Mouse (Mus musculus) gastrocnemius, postnatal 36 days (tissue): ENCODE data around the gene Bak1. TPM values are rescaled to one million over a fixed set of nuclear protein-coding genes. Genes with fewer than 3 reads are reported as not detected.

Source experiments
- DNase-seq, 2 experiments: peaks; one replicate each; pipeline ENCODE4 v3.0.0; 2022
- intact Hi-C: fragments of 180-260 bp; cut with DNase I; formaldehyde crosslinking; loops from one replicate; pipeline ENCODE4 v1.15.1; 2025
- total RNA-seq, 2 experiments: library from RNA; stranded (reverse); gene quantifications; 2 replicates each; pipeline ENCODE4 v1.2.3; 2021

The Bak1 gene
- total RNA-seq, 2 experiments from 2014 or later: 20.9 to 21.4 TPM

DNA sequence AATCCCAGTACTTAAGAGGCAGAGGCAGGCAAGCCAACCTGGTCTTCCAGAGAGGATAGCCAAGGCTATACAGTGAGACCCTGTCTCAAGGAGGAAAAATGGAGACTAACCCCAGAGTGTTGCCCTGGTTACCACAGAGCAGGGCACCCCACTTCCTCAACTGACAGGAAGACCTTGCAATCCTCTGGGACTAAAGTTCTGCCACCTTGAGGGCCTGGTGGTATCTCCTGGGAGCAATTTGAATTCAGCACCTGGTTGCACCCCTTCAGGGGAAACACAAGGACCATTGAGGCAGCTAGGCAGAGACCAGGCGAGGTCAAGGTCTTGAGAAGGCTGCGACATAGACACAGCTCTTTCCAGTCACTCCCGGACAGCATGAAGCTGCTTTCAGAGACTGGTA, 2.9 kb downstream of the Bak1 start:
- intact Hi-C loops: no loop called here
- no peak for DNase-seq

DNA sequence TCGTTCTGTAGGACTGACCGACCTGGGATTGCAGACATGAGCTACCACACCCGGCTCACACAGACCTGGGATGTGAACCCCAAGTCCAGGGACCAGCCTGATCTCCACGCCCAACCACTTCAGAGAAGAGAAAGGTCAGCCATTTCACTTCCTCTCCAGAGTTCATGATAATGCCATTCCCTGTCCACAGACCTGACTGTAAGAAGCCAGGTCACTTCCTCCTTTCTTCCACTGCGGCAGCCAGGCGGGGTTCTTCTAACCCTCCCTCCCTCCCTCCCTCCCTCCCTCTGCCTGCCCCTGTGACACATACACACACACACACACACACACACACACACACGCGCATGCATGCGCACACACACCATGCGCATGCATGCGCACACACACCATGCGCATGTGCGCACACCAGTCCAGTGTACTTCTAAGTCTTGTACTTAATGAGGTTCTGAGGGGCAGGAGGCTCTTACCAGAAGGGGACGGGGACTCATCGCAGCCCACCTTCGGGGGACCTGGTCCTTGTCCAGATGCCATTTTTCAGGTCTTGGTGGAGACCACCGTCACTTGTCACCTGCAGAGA, 3.4 kb downstream of the Bak1 start:
- DNase-seq: no peak
- intact Hi-C loops: no loop called here

- DNase-seq: no peak
- intact Hi-C loops: no loop called here
Measured at GRCm38 (mm10) chr17:27023342-27023741, 5.5 kb downstream of the Bak1 start.

DNA sequence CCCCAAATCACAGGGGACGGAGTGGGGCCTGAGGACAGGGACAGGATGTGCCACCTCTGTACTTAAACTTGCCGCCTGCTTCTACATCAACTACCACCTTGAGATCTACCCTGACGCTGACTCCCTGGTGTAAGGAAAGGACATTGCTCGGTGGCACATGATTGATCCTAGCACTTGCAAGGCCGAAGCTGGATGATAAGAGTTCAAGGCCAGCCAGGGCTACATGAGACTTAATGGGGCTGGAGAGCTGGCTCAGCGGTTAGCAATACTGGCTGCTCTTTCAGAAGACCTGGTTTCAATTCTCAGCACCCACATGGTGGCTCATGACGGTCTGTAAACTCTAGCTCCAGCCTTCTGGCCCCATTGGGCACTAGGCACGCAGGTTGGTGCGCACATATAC, 7.1 kb downstream of the Bak1 start:
- intact Hi-C loops: no loop called here
- no peak for DNase-seq

DNA sequence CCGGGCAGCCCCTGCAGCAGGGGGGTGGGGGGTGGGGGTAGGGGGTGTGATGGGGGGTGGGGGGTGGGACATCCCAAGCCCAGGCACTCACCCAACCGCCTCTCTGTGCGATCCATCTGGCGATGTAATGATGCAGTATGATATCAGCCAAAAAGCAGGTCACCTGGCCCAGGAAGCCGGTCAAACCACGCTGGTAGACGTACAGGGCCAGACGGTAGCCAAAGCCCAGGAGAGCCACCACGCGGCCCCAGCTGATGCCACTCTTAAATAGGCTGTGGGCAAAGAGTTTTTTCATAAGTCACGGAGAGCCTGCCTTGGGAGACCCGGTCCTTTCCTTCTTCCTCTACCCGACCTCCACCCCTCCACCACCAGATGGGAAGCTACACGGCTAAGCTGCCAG, 7.7 kb downstream of the Bak1 start:
- intact Hi-C loops: no loop called here
- DNase-seq: no peak

GRCm38 (mm10) chr17:27018555-27019196, 10.1 kb downstream of the Bak1 start:
- intact Hi-C loops: no loop called here
- no peak for DNase-seq

DNA sequence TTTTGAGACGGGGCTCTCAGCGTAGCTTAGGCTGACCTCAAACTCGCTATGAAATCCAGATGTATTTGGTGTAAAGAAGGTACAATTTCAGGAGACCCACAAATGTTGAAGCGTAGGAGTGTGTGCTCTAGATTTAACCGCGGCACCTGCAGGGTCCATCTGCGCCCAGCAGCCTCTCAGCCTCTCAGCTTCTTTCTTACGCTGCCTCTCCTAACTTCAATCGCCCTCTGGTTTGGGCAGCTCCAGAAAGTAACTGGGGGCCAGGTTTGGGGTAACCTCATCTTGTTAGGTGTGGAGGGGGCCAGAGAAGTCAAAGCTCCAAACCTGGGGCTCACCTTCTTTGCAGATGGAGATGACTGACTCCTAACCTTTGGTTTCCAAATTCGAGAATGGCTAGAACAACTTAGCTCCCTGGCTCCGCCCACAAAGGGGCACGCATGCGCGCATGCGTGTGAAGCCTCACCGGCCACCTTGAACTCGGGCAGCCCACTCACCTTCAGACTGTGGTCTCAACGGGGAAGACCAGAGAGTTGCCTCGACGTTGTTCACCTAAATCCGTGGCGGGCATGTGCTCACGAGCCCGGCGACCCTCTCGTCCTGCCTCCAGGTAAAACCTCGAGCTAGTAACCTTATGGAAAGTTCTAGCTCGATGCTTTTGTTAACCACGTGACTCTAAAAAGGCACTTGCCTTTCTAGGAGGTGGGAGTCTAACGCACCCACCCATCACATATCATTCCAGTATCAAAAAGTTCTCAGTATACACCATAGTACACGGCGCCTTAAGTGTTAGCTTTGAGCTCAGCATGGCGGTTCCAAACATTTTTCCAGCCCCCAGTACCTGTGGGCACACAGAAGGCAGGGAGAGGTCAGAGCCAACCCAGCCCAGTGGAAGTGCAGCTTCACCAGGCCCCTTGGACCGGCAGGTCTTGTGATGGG, 11.0 kb downstream of the Bak1 start:
- peak; percentile 82 to 84 for DNase-seq
- intact Hi-C loops: no loop called here

DNA sequence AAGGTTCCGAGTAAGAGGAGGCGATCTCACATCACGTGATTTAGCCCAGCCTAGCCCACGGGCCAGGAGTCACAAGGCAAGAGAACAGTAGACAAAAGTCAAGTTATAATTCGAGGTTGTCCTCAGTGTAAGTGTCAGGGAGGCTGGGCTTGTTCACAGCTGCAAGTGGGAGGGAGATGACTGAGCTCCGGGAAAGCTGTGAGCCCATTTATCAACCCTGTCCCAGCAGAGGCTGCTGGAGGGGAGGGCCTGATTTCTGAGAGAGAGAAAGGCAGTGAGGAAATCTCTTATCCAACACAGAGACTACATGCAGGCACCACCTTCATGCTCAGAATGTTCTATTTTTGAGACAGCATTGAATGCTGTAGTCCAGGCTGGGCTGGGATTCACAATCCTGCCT, 15.9 kb downstream of the Bak1 start:
- intact Hi-C loops: no loop called here
- DNase-seq: no peak

- intact Hi-C loops: no loop called here
Measured at GRCm38 (mm10) chr17:27011998-27012672, 16.7 kb downstream of the Bak1 start.

GRCm38 (mm10) chr17:27011167-27011566, 17.6 kb downstream of the Bak1 start:
- intact Hi-C loops: no loop called here
- no peak for DNase-seq

More at GRCm38 (mm10) chr17:27011998-27012672, 16.7 kb downstream of the Bak1 start:
- no peak for DNase-seq

DNA sequence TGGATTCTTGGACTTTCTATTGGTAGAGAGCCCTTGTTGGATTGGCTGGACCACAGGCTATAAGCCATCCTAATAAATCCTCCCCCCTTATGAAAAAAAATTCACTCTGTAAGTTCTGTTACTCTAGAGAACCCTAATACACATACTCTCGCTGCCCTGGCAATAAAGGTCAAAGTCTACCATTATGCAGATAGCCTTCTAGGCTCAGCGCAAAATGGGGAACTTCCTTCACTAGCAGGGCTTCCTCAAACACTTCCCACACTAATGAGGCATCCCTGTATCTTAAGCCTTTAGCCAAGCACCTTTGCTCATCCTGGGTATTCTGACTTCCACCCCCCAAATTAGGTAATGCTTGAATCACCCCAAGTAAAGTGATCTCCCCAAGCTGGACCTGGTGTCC, 20.5 kb downstream of the Bak1 start:
- no peak for DNase-seq
- intact Hi-C loops: no loop called here

GRCm38 (mm10) chr17:27005644-27006043, 23.2 kb downstream of the Bak1 start:
- intact Hi-C loops: no loop called here
- no peak for DNase-seq

GRCm38 (mm10) chr17:27004903-27005485, 23.8 kb downstream of the Bak1 start:
- intact Hi-C loops: no loop called here
- DNase-seq: no peak

DNA sequence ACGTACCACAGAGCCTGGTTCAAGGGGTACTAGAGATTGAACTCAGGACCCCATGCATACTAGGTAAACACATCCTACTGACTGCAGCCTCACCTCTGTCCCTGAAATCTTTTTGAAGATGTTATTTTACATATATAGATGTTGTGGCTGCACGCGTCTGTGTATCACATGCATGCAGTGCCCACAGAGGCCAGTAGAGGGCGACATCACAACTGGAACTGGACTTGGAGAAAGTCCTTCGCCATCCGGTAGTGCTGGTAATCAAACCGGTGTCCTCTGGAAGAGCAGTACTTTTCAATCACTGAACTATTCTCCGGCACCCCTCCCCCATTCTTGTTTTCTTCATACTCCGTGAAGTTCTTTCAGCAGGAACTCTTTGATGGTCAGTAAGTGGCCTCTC, 24.4 kb downstream of the Bak1 start:
- DNase-seq: peak; percentile 40 to 51
- intact Hi-C loops: no loop called here

DNA sequence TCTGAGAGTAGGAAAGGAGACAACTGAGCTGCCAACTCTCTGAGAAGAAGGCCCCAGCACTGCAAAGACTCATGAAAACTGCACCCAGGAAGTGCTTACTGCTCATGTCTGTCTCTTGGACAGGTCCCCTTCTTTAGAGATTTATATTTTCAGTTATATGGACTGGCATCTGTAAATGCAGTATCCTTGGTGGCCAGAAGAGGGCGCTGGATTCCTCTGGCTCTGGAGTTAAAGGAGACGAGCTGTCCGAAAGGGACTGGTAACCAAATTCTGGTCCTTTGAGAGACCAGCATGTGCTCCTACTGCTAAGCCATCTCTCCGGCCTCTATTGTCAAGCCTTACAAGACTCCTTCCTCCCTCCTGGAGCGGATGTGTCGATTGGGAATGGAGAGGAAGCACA, 26.9 kb downstream of the Bak1 start:
- intact Hi-C loops: no loop called here
- DNase-seq: no peak

DNA sequence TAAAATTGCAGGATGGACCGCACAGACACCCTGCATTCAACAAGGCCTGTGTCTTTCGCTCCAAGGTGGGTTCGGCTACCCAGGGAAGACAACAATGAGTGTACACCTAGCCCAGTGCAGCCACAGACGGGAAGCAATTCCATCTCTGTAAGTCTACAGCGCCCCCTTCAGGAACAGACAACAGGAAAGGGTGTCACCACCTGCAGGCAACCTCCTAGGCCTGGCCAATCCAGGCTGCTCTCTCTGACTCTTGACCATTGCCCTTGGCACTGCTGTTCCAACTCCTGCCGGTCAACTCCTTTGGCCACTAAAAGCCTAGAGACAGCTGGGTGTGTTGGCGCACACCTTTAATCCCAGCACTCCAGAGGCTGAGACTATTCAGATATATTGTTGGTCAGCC, 27.7 kb downstream of the Bak1 start:
- intact Hi-C loops: no loop called here
- DNase-seq: no peak

- intact Hi-C loops: no loop called here
- DNase-seq: no peak
Measured at GRCm38 (mm10) chr17:26999996-27000395, 28.8 kb downstream of the Bak1 start.

DNA sequence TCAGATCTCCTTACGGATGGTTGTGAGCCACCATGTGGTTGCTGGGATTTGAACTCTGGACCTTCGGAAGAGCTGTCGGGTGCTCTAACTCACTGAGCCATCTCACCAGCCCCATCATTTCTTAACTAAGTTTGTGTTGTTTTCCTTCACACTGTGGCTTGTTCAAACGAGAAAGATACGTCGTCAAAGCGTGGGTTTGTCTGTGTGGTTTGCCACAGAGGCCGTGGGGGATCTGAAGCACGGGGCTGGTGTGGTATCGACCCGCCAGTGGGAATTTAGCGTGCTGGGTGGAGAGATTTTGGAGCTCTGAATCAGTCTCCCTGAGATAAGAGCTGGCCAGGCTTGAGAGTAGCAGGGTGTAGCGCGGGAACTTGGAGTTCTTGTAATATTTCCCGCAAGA, 30.5 kb downstream of the Bak1 start:
- intact Hi-C loops: no loop called here
- DNase-seq: no peak

GRCm38 (mm10) chr17:26997661-26998060, 31.1 kb downstream of the Bak1 start:
- DNase-seq: no peak
- intact Hi-C loops: no loop called here

DNA sequence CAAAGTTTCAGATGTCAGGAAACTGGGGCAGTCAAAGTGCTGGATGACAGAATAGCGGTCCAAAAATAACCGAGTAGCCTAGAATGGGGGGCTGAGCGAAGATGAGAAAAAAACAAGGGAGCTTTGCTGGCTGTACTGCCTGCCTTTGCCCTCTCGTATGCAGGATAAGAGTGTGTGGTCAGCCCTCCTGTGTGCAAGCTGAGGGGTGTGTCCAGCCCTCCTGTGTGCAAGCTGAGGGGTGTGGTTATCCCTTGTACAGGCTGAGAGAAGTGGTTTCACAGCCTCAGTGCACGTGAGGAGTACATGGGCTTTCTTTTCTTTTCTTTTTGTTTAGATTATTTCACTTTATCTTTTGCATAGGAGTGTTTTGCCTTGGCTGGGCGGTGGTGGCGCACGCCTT, 33.2 kb downstream of the Bak1 start:
- intact Hi-C loops: no loop called here
- no peak for DNase-seq

DNA sequence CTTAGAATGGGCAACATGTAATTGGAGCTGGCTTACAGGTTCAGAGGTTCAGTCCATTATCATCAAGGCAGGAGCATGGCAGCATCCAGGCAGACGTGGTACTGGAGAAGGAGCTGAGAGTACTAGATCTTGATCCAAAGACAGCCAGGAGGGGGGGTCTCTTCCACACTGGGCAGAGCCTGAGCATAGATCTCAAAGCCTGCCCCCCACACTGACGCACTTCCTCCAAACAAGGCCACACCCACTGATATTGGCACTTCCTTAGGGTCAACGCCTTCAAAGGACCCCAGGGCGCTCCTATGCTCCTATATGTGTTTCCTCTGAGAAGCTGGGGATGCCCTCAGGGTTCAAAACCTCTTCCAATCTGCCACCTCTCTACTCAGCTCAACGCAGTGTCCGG, 33.8 kb downstream of the Bak1 start:
- intact Hi-C loops: no loop called here
- no peak for DNase-seq
